Mouse (Mus musculus) heart, adult 9 months (tissue): Measurements from ENCODE around the gene Caprin2.
"Not testable (repeated sequence)": the region's sequence is repeated elsewhere in the genome, so short reads cannot be mapped to it uniquely, and the experiment has no call there.

ENCODE experiments used
- DNase-seq, 2 experiments: peaks; one replicate each; pipeline ENCODE4 v3.0.0; 2022; ENCODE audit warnings: low spot score in 2 of 2

Gene Caprin2

DNA sequence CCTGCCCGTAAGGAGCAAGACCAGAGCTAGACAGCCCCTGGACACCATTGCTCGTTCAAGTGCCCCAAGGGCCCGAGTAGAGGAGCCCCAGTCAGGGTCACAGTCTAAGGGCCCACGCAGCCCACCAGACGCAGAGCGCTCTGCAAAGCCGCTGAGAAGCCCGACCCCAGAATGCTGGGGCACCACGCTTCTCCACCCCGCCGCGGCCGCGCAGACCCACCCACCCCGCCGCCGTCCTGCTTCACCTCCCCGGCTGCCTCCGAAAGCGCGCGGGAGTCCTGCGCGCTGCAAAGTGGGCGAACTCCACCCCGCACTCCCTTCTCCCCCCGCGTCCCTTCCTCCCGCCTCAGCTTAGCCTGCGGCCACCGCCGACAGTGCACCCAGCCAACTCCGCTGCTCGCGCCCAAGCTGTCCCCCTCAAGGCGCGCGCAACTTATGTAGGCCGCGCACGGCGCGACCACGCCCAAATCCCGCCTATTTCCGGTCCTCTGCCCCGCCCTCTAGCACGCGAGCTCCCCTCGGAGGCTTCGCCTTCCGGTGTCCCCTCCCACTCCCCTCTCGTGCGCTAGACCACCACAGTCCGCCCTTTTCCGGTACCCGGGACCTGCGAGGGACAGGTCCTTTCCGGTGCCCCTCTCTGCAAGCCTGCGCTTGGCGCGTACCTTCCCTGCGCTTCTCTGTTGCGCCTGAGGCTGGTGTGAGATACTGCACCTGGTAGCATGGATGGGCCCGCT lies at the start of gene Caprin2:
Gene Caprin2 (minus strand): TSS at position 465 of the 734 bp plus-strand sequence.
- DNase-seq, result peak; percentile 90

DNA sequence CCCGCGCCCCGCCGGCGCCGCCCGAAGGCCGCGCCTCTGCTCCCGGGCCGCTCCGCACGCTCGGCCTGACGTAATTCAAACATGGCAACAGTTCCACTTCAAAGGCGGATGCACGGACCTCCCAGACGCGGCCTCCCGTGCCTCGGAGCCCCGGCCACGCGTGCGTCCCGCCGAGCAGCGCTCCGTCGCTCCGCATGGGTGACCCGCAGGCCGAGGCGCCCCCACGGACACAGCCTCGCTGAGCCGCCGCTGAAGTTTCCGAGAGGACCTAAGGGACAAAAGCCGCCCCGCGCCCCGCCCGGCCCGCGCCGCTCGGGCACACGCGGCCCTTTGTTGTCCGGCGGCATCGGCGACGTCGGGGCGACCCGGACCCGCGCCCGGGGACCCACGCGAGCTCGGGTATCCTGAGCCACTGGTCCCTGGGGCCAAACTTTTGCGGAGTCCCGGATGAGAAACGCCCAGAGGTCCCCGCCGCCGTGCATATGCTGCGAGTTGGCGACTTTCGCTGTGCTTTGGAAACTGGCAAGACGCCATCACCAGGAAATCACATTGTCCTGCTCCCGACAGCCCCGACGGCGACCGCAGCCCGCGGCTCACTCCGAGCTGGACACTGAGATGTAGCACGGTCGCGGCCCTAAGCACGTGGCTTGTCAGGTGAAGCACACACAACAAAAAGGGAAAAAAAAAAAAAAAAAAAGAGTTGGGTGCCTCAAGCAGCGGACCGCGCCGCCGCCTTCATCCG lies 48.9 kb upstream of the Caprin2 start:
- peak; percentile 53 to 56 for DNase-seq

DNA sequence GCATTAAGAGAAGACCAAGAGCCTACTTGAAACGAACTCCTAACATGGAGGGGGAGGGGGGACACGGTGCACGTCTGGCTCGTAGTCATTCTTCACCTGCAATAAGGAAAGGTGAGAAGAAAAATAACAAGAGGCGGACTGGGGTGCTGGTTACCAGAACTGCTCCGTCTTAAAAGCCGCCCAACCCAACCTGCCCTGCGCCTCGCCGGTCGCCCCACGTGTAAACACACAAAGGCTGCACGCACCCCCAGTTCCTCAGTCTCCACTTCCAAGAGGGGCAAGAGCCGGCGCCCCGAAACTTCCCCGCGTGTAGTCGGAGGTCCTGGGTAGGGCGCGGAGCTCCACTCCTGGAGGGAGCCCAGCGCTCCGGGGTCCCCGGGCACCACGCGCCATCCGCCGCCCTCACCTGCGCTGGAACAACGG lies 48.3 kb upstream of the Caprin2 start:
- DNase-seq, result no peak

DNA sequence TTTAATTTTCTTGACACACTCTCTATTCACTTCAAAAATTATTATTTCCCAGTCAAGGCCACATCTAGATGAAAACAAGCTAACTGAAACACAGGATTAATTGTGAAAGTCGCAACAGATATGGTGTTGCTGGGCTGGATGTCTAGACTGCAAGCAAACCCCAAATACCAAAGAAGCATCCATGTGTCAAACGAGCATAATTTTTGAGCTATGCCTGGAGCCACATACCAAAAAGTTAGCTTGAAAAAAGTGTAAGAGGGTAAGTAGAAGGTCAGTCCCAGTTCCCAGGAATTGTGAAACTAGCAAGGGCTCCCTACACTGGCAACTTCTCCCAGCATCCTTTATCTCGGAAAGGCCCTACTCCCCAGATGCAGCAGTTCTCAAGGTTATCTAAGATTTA lies 47.7 kb upstream of the Caprin2 start:
- DNase-seq, result no peak

DNA sequence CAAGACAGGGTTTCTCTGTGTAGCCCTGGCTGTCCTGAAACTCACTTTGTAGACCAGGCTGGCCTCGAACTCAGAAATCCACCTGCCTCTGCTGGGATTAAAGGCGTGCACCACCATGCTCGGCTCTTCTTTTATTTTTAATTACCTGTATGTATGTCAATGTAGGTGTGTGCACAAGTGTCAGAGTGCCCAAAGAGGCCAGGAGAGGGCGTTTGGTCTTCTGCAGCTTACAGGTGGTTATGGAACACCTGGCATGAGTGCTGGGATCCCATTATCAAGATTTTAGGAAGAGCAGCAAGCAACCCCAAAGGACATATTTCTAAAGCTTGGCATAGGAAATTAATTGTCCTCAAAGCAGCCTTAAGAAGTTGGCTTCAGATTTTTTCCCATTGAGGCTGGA lies 46.4 kb upstream of the Caprin2 start:
- DNase-seq, result no peak

DNA sequence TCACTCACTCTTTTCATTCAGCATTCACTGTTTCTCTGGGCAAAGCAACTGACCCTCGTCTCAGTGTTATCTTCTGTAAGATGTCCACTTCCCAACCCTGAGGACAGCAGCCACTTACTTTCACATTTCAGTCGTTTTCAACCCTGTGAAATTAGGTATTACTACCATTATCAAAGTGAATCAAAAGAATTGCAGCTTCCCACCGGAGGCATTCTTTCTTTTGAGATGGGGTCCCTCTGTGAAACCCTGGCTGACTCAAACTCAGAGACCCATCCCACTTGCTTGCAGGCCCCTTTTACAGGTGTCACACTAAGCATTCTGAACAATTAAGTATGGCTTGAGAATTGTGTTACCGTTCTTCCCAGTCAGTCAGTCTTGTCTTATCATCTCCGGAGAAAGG lies 45.8 kb upstream of the Caprin2 start:
- DNase-seq, result no peak

DNA sequence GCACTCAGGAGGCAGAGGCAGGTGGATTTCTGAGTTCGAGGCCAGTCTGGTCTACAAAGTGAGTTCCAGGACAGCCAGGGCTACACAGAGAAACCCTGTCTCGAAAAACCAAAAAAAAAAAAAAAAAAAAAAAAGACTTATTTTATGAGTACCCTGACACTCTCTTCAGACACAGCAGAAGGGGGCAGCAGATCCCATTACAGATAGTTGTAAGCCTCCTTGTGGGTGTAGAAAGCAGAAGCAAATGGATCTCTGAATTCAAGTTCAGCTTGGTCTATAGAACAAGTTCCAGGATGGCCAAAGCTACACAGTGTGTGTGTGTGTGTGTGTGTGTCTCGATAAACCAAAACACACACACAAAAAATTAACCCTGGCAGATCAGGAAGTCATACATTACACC lies 44.3 kb upstream of the Caprin2 start:
- not testable (repeated sequence) for DNase-seq

DNA sequence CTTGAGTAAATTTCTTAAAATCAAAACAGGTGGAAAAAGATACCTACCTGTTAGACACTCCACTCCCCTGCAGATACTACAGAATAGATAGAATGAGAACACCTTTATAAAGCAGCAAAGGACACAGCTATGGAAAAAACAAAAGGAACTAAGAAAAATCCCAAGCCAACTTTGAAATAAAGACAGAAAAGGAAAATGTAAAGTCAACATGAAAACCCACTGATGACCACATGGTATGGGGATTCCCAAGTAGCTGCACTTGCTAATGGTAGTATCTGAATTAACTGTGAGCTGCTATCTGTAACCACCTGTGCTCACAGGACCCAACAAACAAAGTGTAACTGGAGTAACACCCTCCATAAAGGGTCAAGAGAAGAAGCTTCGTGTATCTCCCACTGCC lies 41.7 kb upstream of the Caprin2 start:
- DNase-seq, result no peak

DNA sequence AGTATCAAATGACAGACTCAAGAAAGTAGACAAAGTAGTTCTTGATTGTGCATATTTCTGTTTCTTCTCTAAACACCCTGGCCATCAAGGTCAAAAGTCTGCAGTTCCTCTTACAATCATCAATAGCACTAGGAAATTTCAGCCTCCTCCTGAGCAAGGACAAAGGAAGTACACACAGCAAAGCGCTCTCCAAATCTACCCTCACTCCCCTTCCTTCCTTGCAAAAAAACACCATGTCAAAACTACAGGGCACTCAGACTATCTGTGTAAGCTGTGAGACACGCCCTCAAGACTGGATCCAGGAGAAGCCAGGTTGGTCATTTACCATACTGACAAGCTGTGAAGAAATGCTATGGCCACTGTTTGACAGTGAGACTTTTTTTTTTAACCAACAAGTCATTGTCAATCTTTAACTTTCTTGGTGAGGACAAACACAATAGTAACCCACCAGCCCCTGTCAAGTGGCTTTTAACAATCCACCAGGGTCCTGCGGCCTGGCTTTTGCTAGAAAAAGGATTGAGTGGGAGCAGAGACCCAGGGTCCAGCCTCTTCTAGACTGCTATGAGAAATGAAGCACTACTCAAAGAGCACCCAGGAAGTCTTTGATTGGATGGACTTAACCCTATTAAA lies 39.0 kb upstream of the Caprin2 start:
- no peak for DNase-seq

DNA sequence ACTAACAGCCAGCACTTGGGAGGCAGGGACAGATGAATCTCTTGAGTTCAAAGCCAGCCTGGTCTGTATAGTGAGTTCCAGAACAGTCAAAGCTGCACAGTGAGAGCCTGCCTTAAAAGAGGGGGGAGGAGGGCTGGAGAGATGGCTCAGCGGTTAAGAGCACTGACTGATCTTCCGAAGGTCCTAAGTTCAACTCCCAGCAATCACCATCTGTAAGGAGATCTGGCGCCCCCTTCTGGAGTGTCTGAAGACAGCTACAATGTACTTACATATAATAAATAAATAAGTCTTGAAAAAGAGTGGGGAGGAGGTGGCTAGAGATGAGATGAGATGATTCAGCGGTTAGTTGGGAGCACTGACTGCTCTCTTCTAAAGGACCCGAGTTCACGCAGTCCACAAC lies 35.2 kb upstream of the Caprin2 start:
- DNase-seq, result no peak

DNA sequence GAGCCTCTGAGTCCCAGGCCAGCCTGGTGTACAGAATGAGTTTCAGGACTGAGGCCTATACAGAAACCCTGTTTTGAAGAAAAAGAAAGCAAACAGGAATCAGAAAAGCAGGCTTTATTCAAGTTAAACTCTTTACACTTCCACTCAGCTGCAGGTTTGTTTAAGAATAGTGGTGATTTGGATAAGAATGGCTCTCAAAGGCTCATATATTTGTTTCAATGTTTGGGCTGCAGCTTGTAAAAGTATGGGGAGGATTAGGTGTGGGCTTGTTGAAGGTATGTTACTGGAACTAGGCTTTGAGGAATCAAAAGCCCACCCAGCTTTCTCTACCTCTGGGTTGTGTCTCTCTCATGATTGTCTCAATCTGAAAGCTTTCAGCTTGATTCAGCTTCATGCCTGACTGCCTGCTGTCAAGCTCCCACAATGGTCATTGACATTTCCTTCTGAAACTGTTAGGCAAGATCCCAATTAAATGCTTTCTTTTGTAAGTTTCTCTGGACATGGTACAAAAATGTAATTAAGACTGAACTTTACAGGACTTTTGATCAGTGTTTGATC lies 22.9 kb upstream of the Caprin2 start:
- no peak for DNase-seq

DNA sequence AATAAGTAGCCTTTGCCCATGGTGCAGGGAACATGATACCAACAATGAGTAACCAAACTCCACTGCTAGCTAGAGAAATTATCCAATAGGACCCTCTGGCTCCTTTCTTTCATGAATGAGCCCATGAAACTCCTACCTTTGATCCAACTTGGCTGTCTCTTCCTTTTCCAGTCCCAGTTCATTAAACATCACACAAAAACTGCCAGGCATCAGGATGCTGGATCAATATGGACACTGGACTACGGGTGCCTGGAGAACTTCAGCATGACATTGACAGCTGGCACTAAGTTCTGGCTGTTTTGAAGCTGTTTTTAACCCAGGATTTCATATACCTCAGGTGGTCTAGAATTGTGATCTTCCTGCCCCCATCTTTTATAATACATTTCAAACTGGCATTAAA lies 21.6 kb upstream of the Caprin2 start:
- no peak for DNase-seq

DNA sequence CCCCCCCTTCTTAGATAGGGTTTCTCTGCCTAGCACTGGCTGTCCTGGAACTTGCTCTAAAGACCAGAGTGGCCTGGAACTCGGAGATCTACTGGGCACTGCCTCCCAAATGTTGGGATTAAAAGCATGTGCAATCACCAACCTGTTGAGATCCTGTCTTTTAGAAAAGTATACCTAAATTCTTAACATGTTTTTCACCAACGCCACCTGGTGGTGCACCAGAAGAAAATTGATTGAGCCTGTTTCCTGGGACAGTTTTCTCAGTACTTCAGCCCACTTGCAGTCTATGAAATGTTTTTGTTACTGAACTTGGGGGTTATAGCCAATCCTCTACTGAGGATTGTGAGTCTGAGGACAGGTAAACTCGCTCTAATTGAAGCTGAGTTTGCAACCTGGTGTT lies 20.8 kb upstream of the Caprin2 start:
- no peak for DNase-seq

DNA sequence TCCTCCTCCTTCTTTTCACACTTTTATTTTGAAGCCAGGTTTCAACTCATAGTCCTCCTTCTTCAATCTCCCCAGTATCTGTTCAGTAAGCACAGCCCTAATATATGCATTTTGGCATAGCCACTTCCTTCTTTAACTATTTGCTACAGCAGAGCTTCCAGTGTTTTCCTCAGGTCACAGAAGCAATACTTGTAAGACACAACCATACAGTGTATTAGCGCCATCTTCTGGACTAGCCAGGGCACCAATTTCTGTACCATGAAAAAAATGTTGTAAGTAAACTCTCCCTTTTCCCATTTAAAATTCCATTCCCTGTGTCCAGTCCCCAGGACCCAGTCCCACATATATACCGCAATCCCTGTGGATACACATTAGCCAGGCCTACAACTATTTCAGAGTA lies 17.9 kb upstream of the Caprin2 start:
- peak in 1 of 2 experiments; percentile 22 for DNase-seq

DNA sequence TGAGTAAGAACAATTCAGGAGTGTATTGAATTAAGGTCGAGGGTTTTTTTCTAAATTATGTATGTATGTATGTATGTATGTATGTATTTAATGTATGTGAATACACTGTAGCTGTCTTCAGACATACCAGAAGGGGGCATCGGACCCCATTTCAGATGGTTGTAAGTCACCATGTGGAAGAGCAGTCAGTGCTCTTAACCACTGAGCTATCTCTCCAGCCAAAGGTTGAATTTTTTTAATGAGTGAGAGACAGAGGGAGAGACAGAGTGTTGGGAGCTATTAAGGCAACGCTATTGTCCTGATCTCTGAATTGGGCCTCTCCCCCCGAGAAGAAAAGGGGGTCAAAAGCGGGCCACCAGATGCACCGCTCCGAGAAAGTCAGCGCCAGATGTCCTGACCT lies 15.9 kb upstream of the Caprin2 start:
- DNase-seq, result not testable (repeated sequence)

DNA sequence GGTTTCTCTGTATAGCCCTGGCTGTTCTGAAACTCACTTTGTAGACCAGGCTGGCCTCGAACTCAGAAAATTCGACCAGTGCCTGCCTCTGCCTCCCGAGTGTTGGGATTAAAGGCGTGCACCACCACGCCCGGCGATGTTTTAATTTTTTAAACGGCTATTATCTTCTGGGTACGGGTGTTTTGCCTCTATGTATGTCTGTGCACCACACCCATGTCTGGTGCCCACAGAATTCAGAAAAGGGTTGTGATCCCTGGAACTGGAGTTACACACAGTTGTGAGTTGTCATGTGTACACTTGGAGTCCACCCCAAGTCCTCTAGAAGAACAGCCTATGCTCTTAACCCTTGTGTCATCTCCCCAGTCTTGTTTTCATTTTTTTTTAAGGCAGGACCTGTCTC lies 10.9 kb upstream of the Caprin2 start:
- no peak for DNase-seq

DNA sequence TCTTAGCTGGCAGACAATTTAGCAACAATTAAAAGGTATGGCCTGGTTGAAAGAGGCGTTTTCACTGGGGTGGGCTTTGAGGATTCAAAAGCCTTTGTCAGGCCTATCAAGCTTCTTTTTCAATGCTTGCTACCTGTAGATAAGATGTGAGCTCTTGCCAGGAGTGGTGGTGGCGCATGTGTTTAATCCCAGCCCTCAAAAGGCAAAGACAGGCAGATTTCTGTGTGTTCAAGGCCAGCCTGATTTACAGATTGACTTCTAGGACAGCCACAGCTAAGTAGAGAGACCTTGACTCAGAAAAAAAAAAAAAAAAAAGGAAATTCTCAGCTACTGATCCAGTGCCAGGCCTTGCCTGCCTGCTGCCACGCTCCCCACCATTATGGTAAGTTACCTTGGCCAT lies 6.7 kb upstream of the Caprin2 start:
- DNase-seq, result no peak

DNA sequence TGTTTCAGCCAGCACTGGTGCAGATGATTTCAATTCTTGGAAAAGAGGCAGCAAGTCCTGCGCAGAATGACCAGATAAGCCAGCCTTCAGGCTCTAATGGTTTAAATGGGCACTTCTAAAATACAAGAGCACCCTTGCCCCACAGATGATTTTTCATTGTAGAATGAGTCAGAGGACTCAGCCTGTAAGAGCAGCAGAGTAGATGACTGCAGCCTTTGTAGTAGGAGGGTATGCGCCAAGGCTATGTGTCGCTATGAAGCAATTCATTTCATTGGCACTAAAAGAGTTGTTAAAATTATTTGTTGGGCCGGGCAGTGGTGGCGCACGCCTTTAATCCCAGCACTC lies 442 bp upstream of the Caprin2 start:
- DNase-seq, result no peak

DNA sequence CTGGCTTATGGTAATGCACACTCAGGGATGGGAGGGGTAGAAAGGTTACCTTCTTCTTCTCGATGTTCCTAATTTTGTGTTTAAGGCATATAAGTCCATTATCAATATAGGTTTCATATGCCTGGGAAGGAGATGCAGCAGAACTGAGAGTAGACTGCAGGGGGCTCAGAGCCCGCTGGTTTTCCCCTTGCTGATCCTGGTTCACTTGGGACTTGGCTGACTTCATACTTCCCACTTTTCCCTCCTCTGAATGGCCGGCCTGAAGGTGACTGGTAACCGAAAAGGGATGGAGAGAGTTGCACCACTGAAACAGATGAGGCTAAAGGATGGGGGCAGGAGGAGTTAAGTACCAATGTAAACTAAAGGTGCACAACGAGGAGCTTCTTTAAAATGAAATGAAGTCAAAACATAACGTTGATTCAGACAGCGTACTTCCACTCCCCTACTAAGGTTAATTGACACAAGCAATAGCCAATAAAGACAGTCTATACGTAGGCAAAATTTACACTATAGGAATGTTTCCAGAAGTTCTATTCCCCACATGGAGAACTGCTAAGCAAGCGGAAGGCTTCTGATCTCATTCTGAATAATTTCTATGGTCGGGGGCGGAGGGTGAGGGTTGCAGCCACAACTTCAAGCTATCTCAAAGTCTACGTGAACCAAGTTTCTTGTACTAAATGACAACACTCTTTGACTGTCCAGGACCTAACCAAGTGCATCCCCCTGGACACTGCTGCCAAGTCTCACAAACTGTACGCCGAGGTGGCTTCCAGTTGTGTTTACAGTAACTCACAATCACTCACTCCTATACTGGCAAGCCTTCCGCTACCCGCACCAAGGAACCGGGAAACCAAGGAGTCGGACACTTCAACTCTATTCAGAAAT lies 907 bp downstream of the Caprin2 start:
- peak in 1 of 2 experiments; percentile 12 for DNase-seq

DNA sequence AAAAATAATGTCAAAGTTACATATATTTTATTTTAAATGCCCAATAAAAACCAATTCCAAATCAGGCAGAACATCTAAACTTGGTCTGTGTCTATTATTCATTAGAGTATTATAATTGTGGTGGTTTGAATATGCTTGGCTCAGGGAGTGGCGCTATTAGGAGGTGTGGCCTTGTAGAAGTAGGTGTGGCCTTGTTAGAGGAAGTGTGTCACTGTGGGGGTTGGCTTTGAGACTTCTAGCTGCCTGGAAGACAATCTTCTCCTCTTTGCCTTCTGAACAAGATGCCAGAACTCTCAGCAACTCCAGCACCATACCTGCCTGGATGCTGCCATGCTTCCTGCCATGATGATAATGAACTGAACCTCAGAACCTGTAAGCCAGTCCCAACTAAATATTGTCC lies 22.1 kb downstream of the Caprin2 start:
- DNase-seq, result no peak

DNA sequence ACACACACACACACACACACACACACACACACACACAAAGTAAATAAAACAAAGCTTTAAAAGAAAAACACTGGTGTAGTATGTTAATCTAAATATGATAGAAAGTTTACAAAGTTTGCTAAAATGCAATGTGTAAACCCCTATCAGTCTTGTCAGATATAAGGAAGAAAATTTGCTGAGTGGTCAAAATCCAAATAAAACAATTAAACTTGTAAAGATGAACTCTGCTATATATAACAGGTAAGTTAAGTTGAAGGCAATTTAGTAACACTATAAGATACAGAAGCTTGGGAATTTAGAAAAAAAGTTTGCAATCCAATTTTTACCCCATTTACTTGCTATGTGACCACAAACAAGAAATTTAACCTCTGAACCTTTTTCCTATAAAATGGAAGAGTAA lies 50.4 kb downstream of the Caprin2 start:
- DNase-seq, result no peak

DNA sequence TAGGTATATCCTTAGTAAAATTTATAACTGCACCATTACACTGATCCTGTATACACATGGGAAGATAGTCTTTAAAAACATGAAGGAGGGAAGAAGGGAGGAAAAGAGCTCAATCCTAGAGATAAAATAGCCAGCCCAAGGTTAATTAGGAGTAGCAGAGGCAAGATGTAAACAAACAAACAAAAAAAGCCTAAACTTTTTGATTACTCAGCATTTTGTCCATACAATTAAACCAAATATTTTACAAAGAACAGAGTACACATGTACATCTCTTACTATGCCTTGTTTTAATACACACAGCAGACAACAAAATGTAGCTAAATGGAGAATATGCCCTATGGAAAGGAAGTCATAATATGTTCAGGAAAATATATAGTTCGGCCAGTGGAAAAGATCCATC lies 54.3 kb downstream of the Caprin2 start:
- no peak for DNase-seq
